Mouse (Mus musculus) midbrain, embryonic 15.5 days (tissue): ENCODE results near the gene Cldn34c1. TPM values are rescaled to one million over a fixed set of nuclear protein-coding genes. Genes with fewer than 3 reads are reported as not detected.
"Not testable (repeated sequence)": the region's sequence is repeated elsewhere in the genome, so short reads cannot be mapped to it uniquely, and the experiment has no call there.

Source experiments
- ATAC-seq: fragments of 200-750 bp; cut with Nextera tagmentation; replicated peaks from 2 replicates; pipeline ENCODE4 v1.8.0; 2017; ENCODE audit warnings: moderate TSS enrichment
- H3K27ac ChIP-seq: fragments of 300-500 bp; sonication (generic); 2 replicates; pipeline ENCODE4 v1.5.1; 2015; ENCODE audit warnings: mild to moderate bottlenecking, inconsistent platforms
- H3K27me3 ChIP-seq: fragments of 300-500 bp; sonication (generic); replicated peaks from 2 replicates; pipeline ENCODE4 v1.6.1; 2015; ENCODE audit warnings: inconsistent platforms
- H3K36me3 ChIP-seq: fragments of 300-500 bp; sonication (generic); replicated peaks from 2 replicates; pipeline ENCODE4 v1.6.1; 2015; ENCODE audit warnings: inconsistent platforms
- H3K4me1 ChIP-seq: fragments of 300-500 bp; sonication (generic); 2 replicates; pipeline ENCODE4 v1.6.1; 2015; ENCODE audit warnings: inconsistent platforms
- H3K4me2 ChIP-seq: fragments of 300-500 bp; sonication (generic); 2 replicates; pipeline ENCODE4 v1.6.1; 2015; ENCODE audit warnings: inconsistent platforms, mild to moderate bottlenecking, moderate library complexity
- H3K4me3 ChIP-seq: fragments of 300-500 bp; sonication (generic); 2 replicates; pipeline ENCODE4 v1.5.1; 2015; ENCODE audit warnings: mild to moderate bottlenecking, inconsistent platforms
- H3K9ac ChIP-seq: fragments of 300-500 bp; sonication (generic); 2 replicates; pipeline ENCODE4 v1.6.1; 2015; ENCODE audit warnings: mild to moderate bottlenecking, inconsistent platforms
- H3K9me3 ChIP-seq: fragments of 300-500 bp; sonication (generic); 2 replicates; pipeline ENCODE4 v1.6.1; 2016; ENCODE audit warnings: inconsistent platforms
- WGBS: fragments of 180-500 bp; shearing (Covaris S2); methylation state at CpG from one replicate; pipeline ENCODE4 v1.1.7; 2015; ENCODE audit warnings: mixed read lengths; 5-methylcytosine and 5-hydroxymethylcytosine counted together
- polyA plus RNA-seq: library from polyadenylated mRNA; unstranded; fragments of >200 nt; fragmentation: Nextera tagmentation; extraction: Ambion mirVana; gene quantifications from 2 replicates; pipeline ENCODE4 v1.2.1, GENCODE M21; 2015

Cldn34c1 gene
- polyA plus RNA-seq, result 32.8 and 37.4 TPM in 2 replicates

GRCm38 (mm10) chrX:123103291-123104260, at the start of gene Cldn34c1:
Cldn34c1 (plus strand) TSS chrX:123103495.
- peak within 1 kb of the TSS; percentile 62 for H3K4me3 ChIP-seq
- WGBS, result 10% methylated on average over 61 of the region's 66 CpGs
- ATAC-seq, result peak; percentile 98

GRCm38 (mm10) chrX:123087441-123087840, 15.9 kb upstream of the Cldn34c1 start:
- 79% methylated on average over 3 of the region's 3 CpGs for WGBS
- Histone ChIP-seq H3K9ac (no peak overlapping the region), H3K27ac (no peak overlapping the region), H3K4me1 (no peaks in the 10 kb centered on the region), H3K9me3 (no peaks in the 10 kb centered on the region), H3K4me2 (no peak overlapping the region), H3K4me3 (no peak overlapping the region), H3K36me3 (no peaks in the 10 kb centered on the region), H3K27me3 (no peaks in the 10 kb centered on the region)
- ATAC-seq, result no peak

More at GRCm38 (mm10) chrX:123103291-123104260, at the start of gene Cldn34c1:
- Histone ChIP-seq H3K9ac (peak within 1 kb of the TSS; percentile 65), H3K9me3 (no peaks in the 10 kb centered on the region), H3K4me1 (no peaks in the 10 kb centered on the region), H3K36me3 (no peaks in the 10 kb centered on the region), H3K4me2 (peak within 1 kb of the TSS; percentile 47), H3K27me3 (no peaks in the 10 kb centered on the region), H3K27ac (peak within 1 kb of the TSS; percentile 96)

GRCm38 (mm10) chrX:123102806-123103205, 489 bp upstream of the Cldn34c1 start:
- peak; percentile 59 for ATAC-seq
- H3K27me3 ChIP-seq, H3K36me3 ChIP-seq, H3K9me3 ChIP-seq, H3K4me1 ChIP-seq: not testable (repeated sequence)
- Histone ChIP-seq H3K4me3 (peak overlapping the region; percentile 62), H3K27ac (peak overlapping the region; percentile 96), H3K9ac (peak overlapping the region; percentile 65), H3K4me2 (peak overlapping the region; percentile 47)
- 16% methylated on average over 5 of the region's 5 CpGs for WGBS

- 19% methylated on average over 7 of the region's 7 CpGs for WGBS
- not testable (repeated sequence) for H3K36me3 ChIP-seq, H3K4me1 ChIP-seq
These were observed 1.4 kb downstream of the Cldn34c1 start for GRCm38 (mm10) chrX:123104692-123105091.

GRCm38 (mm10) chrX:123222381-123222780, 119.1 kb downstream of the Cldn34c1 start, which contains the start of gene Srsx:
Srsx (minus strand) TSS chrX:123222481.
- ATAC-seq, H3K27me3 ChIP-seq, H3K27ac ChIP-seq, H3K4me3 ChIP-seq, H3K4me2 ChIP-seq, H3K9me3 ChIP-seq, H3K4me1 ChIP-seq, H3K36me3 ChIP-seq, H3K9ac ChIP-seq: not testable (repeated sequence)
- 67% methylated on average over 1 of the region's 1 CpGs for WGBS

More at GRCm38 (mm10) chrX:123104692-123105091, 1.4 kb downstream of the Cldn34c1 start:
- H3K27me3 ChIP-seq, H3K9me3 ChIP-seq, ATAC-seq: not testable (repeated sequence)
- Histone ChIP-seq H3K4me2 (peak overlapping the region; percentile 47), H3K27ac (peak overlapping the region; percentile 96), H3K9ac (peak overlapping the region; percentile 65), H3K4me3 (peak overlapping the region; percentile 62)

Other genes with a start within 250 kb of the Cldn34c1 start
- not detected in 2 replicates for gene Gm17521, start 73.8 kb upstream of the Cldn34c1 start, polyA plus RNA-seq
- gene Srsx, start 119.0 kb downstream of the Cldn34c1 start, polyA plus RNA-seq, result not detected in 2 replicates
- not detected in 2 replicates for gene Gm17577, start 143.4 kb downstream of the Cldn34c1 start, polyA plus RNA-seq